Mouse (Mus musculus) heart, postnatal 14 days (tissue): ENCODE results near the gene Tll1. TPM values are rescaled to one million over a fixed set of nuclear protein-coding genes. Genes with fewer than 3 reads are reported as not detected.

Source experiments
- DNase-seq, 2 experiments: peaks; one replicate each; pipeline ENCODE4 v3.0.0; 2021 to 2022
- intact Hi-C: fragments of 180-260 bp; cut with DNase I; formaldehyde crosslinking; loops from one replicate; pipeline ENCODE4 v1.15.1; 2025
- long read RNA-seq, 2 experiments: library from polyadenylated mRNA; stranded (forward); transcript quantifications; one replicate each; pipeline ENCODE4 v2.0.0; 2021
- total RNA-seq, 2 experiments: library from RNA; stranded (reverse); gene quantifications; 2 replicates each; pipeline ENCODE4 v1.2.3; 2021

The Tll1 gene
- total RNA-seq = 1 to 10 TPM; 1.6 to 2.3 TPM
- long read RNA-seq, experiment 1, full-length matches to known transcripts = 2 of 2 reads
- long read RNA-seq, experiment 1, partial matches to known transcripts = 0 of 2 reads
- long read RNA-seq, experiment 1, other reads (novel, unspliced or antisense) = 0 of 2 reads
- long read RNA-seq, experiment 2 = 0 reads

DNA sequence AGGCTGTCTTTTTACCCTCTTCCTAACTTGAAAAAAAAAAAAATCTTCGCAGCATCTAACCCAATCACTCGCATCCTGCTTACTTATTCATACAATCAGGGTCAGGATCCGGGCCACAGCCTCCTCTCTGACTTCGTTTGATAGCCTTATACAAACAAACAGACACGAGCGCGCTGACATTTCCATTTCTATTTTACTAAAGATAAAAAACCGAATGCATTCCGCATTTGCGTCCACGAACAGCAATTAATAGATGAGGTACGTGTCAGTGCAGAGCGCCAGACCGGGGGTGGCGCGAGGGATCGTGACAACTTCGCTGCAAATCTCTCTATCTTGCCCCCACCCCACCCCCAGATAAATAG is at the start of gene Tll1:
TSS of gene Tll1 (minus strand) at position 248 of the 362 bp plus-strand sequence.
- intact Hi-C loops = loop anchor here (10.0 kb wide), 2 partner anchors 181 to 209 kb away; no protein-coding TSS in a partner anchor
- peak; percentile 1 to 3 for DNase-seq

- intact Hi-C loops = no loop called here
- DNase-seq = no peak
Observed at GRCm38 (mm10) chr8:64238645-64239044, 32.6 kb upstream of the Tll1 start.

GRCm38 (mm10) chr8:64221600-64221999 is 15.5 kb upstream of the Tll1 start:
- intact Hi-C loops = no loop called here
- DNase-seq = no peak

DNA sequence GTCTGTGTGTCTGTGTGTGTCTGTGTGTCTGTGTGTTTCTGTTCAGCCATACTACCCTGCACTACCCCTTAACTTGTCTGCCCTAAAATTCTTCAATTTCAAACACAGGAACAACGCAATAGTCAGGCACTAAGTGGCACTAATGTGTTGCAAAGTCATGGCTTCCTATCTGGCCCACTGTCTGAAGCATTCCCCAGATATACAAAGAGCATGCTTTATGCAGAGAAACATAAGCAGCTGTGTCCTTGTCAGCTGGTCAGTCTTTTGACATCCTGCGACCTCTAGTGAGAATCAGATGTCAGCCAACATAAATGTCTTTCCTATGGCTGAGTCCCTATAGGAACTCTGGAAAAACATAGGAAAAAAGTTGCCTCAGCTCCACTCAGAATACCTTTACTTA is 11.6 kb upstream of the Tll1 start:
- no peak for DNase-seq
- intact Hi-C loops = no loop called here

GRCm38 (mm10) chr8:64216252-64216651 is 10.2 kb upstream of the Tll1 start:
- no peak for DNase-seq
- intact Hi-C loops = no loop called here

DNA sequence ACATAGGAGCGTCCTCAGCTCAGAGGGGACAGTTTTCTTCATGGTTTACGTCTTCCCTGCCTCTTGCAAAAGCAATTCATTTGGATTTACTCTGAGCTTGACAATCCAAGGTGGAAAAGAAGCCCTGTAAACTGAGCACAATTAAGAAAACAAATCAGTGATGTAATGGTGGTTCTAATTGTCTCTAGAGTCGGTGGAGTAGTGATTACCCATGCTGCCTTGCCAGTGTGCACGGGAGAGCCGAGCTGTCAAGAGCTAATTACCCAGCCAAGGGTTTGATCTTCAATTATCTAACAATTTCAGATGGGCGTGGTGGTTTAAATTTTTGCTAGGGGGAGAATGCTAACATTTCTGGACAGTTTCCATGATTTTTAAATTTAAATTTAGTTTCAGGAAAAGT is 9.3 kb upstream of the Tll1 start:
- no peak for DNase-seq
- intact Hi-C loops = no loop called here

GRCm38 (mm10) chr8:64214906-64215305 is 8.8 kb upstream of the Tll1 start:
- intact Hi-C loops = no loop called here
- no peak for DNase-seq

- peak; percentile 12 to 15 for DNase-seq
- intact Hi-C loops = loop anchor here (10.0 kb wide), 2 partner anchors 182 to 208 kb away; no protein-coding TSS in a partner anchor
Observed at GRCm38 (mm10) chr8:64206411-64206861, 365 bp upstream of the Tll1 start.

DNA sequence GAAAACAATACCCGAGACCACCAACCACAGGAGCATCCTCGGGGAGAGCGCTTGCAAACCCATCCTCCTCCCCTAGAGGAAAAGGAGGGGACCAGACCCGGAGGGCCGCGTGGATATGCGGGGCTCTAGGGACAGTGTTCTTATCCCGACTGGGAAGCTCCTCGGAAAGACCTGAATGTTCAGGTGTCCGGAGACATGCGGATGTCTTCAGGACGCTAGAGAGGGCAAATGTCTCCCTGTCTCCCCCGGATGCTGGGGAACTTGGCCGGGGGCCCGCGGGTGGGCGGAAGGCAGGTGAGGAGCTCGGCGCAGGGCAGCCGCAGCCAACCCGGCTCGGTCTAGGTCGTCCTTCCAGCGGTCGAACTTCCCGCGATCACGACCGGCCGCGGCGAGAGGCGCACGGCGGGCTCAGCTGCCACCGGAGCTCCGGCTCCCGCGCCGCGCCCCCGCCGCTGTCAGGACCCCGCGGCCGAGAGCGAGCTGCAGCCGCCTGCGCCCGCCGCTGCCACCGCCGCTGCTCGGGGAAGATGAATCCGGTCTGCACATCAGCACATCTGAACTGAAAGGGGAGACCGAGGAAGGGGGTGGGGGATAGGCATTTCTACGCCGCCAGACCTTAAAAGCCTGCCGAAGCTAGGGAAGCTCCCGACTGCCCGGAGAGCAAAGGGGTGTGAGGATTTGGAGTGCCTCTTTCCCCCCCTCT is 599 bp downstream of the Tll1 start:
- DNase-seq = peak; percentile 28 to 41
- intact Hi-C loops = loop anchor here (2.0 to 10.0 kb wide), 3 partner anchors 181 to 341 kb away; no protein-coding TSS in a partner anchor

DNA sequence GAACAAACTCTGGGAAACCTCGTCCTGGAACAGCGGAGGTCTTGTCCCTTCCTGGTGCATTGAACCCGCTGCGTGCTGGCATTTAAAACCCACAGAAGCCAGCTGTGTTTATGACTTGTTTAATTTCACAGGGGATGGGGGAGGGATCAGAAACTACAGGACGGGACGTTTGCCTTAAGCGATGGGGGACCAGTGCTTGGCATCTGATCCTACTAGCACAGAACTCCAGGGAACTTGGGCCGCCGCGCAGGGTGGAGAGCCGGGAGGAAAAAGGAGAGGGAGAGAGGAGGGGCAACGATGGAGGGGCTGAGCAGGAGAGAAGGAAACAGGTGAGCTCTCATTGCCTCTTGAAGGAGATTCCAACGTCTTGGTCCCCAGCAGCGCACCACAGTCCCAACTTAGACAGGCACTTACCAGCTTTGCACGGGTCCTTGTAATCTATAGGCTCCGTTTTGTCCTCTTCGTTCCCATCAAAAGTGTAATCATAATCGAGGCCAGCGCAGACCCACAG is 1.2 kb downstream of the Tll1 start:
- peak in 1 of 2 experiments; percentile 1 for DNase-seq
- intact Hi-C loops = loop anchor here (2.0 to 10.0 kb wide), 3 partner anchors 180 to 342 kb away; no protein-coding TSS in a partner anchor

DNA sequence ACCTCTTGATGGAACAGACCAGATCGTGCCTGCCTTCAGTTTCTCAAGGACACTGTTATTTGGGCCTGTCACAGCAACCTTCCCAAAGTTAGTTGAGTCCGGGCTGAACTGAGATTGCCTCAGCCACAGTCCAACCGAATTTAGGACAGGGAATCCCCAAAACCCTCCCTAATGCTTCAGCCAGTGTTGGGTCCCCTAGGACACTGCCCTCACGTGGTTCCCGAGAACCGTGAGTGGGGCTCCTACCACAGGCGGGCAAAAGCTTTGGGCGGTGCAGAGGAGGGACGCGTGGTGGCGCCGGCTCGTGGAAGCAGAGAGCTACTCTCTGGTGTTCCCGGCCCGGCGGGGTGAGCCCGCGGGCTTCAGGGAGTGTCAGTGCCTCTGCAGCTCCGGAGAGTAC is 1.9 kb downstream of the Tll1 start:
- DNase-seq = peak; percentile 39 to 46
- intact Hi-C loops = loop anchor here (2.0 to 10.0 kb wide), 3 partner anchors 179 to 343 kb away; no protein-coding TSS in a partner anchor

DNA sequence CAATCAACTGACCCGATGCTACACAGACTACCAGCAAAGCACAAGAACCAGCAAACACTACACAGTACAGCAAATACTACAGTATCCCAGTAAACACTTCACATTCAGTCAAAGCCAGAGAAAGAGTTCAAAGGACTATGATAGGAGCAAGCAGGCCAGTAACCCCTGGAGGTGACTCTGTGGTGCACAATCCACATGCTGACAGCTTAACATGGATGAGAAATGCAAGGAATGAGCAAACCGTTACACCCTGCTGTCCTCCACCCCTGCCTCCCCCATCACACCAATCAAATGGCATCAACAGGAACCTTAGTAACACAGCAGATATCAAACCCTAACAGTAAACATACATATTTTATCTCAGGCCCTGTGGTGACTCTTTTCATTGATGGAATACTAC is 7.7 kb downstream of the Tll1 start:
- DNase-seq = no peak
- intact Hi-C loops = no loop called here

DNA sequence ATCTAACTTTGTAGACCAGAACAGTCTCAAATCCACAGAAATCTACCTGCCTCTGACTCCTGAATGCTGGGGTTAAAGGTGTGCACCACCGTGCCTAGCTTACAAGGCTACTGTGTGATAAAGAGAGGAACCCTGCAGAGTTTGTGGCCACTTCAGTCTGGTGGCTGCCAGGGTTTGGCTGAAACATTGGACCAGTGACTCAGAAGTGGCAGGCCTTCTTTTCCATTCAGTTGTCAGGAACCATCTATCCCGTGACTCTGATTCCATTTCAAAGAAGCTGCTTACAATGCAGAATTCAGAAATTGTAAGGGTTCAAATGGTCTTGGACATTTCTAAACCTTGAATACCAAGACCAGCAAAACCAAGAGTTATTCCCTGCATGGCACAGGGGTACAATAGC is 12.7 kb downstream of the Tll1 start:
- DNase-seq = no peak
- intact Hi-C loops = no loop called here

GRCm38 (mm10) chr8:64187881-64188280 is 18.2 kb downstream of the Tll1 start:
- intact Hi-C loops = no loop called here
- DNase-seq = no peak

DNA sequence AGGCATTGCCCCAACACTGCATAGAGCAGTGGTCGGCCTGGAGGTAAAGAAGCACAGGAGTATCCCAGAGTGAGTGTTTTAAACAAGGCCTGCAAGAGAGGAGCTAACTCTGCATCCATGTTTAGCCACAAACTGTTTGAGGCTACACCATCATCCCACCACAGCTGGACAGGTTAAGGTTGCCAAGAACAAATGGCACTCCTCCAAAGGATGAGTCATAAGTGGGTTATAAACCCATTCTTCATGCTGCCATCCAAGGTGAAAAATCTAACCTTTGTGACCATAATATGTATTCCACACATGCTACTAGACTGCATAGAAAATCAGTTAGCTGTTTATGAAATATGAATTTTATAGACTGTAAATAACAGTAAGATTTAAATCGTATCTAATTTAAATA is 29.1 kb downstream of the Tll1 start:
- intact Hi-C loops = no loop called here
- DNase-seq = no peak

DNA sequence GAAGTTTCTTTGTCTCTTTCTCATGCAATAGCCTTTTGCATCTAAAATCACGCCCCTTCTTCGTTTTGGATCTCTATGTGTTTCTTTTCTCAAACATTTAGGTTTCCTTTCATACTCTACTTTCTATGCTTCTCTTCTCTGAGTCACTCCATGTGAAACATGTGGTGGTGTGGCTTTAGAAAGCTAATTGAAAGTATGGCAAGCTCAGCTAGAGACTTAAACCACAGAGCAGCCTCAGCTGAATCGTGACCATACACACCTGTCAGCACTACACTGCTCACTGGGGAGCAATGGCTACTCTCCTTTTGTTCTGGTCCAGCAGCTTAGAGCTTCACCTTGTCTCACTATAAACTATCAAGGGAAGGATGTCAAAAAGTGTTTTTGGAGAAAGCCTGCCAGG is 31.2 kb downstream of the Tll1 start:
- no peak for DNase-seq
- intact Hi-C loops = no loop called here

GRCm38 (mm10) chr8:64173759-64174158 is 32.3 kb downstream of the Tll1 start:
- DNase-seq = no peak
- intact Hi-C loops = no loop called here

DNA sequence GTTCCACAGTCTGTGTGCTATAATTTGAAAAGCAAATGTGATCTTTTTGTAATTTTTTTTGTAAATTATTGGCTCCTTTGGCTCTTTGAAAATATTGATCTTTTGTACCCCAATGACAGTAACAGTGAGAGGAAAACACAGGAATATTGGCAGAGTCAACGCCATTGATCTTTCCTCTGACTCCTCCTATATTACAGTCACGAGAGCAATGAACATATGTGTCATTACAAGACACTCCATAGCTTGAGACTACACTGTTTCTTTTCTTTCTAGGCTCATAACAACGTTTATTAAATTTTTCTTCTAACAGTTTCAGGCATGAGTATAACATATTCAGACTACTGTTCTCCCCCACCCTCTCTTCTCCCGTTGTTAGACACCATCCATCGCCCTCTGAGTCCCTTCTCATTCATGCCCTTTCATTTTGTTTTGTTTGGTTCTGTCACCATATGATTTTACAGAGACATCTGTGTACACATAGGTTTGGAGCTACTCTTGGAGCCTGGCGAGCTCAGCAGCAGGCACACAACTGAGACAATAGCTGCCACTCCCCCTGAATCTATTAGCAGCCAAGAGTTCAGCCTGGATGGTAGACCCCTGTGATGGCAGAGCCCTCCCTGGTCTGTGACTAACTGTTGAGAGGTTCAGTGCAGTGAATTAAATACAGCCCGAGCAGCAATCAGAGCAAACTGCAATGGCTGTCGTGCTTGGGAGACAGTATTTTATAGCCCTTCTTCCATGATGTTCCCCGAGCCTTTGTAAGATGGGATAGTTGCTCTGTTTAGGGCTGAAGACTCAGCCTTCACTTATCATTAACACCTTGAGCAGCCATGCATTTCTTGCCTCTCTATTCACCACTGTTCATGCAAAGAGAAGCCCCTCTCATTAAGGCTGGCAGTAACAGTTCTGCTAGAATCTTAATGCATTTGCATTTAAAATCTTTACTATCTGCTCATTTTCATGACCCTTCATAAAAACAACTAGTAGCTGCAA is 52.9 kb downstream of the Tll1 start:
- no peak for DNase-seq
- intact Hi-C loops = no loop called here

DNA sequence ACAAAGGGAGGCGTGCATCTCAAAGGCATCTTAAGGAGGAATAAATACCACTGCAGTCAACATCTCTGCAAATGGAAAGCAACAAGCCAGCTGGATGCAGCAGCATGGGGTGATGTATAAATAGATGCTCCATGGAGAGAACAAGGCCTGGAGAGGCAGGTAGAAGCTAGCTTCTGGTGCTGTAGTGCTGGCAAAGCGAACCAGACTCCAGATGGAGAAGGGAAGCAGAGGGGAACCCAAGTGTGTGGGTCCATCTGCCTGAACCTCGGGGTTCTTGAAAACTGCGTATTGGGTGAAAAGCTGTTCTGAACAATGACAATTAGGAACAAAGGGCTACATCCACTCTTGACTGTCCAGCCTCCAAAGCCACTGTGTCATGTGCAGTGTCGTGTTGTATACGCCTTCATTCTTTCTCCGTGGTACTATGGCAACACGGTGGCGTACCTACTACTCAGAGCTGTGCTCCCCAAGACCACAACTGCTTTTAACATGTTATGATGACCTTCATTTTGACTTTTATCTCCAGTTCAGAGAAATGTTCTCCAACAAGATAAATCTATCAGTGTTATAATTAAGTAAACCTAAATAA is 53.8 kb downstream of the Tll1 start:
- no peak for DNase-seq
- intact Hi-C loops = no loop called here

- intact Hi-C loops = no loop called here
- DNase-seq = no peak
Observed at GRCm38 (mm10) chr8:64136593-64136992, 69.5 kb downstream of the Tll1 start.
